Mouse (Mus musculus): ENCODE results near the gene Isg20l2. TPM values are rescaled to one million over a fixed set of nuclear protein-coding genes. Genes with fewer than 3 reads are reported as not detected.
A peak's percentile ranks its signal among the peaks of the same experiment; 100 is the strongest.

The Isg20l2 gene
- polyA plus RNA-seq, 1 experiment from 2014 or later = 18.5 TPM

- H3K9me3 ChIP-seq (ENCODE audit: control insufficient read depth, low read length) = no peaks in the 10 kb centered on the region
- peak overlapping the region; percentile 63 for H3K4me2 ChIP-seq (replicated peaks)
- peak overlapping the region; percentile 28 for H3K4me3 ChIP-seq (replicated peaks; ENCODE audit: low read length)
- WGBS = 5% methylated on average over 16 of the region's 16 CpGs
- H3K4me1 ChIP-seq (replicated peaks; ENCODE audit: control insufficient read depth, insufficient read depth, low read length) = peaks cover 64% of the 10 kb centered on the region
- DNase-seq (ENCODE audit: low spot score) = peak; percentile 39
- H3K27ac ChIP-seq = peak overlapping the region; percentile 17; the same call in 1 of the 2 replicates
- H3K36me3 ChIP-seq (replicated peaks; ENCODE audit: control insufficient read depth, insufficient read depth) = peaks cover 4% of the 10 kb centered on the region; the same call in 1 of the 2 replicates
- no peak for ATAC-seq (ENCODE audit: low FRiP score)
- no peaks in the 10 kb centered on the region for H3K27me3 ChIP-seq (ENCODE audit: control insufficient read depth, insufficient read depth, low read length)
- peak overlapping the region; percentile 49 for H3K9ac ChIP-seq
Observed at GRCm38 (mm10) chr3:87949266-87949954, 19.3 kb downstream of the Isg20l2 start.

GRCm38 (mm10) chr3:87949955-87950515 lies 19.9 kb downstream of the Isg20l2 start:
- no peak for DNase-seq (ENCODE audit: low spot score)
- Histone ChIP-seq H3K4me2 (replicated peaks) (peak overlapping the region; percentile 63), H3K9me3 (ENCODE audit: control insufficient read depth, low read length) (no peaks in the 10 kb centered on the region), H3K27ac (peak overlapping the region; percentile 14; the same call in 1 of the 2 replicates), H3K27me3 (ENCODE audit: control insufficient read depth, insufficient read depth, low read length) (no peaks in the 10 kb centered on the region), H3K4me3 (replicated peaks; ENCODE audit: low read length) (peak overlapping the region; percentile 12), H3K36me3 (replicated peaks; ENCODE audit: control insufficient read depth, insufficient read depth) (peaks cover 4% of the 10 kb centered on the region; the same call in 1 of the 2 replicates), H3K4me1 (replicated peaks; ENCODE audit: control insufficient read depth, insufficient read depth, low read length) (peaks cover 59% of the 10 kb centered on the region), H3K9ac (0 out of 2 replicates have a peak overlapping the region, but pooled peaks have one; percentile 49)
- WGBS = 7% methylated on average over 13 of the region's 13 CpGs
- ATAC-seq (ENCODE audit: low FRiP score) = no peak

GRCm38 (mm10) chr3:87951946-87952345 lies 21.8 kb downstream of the Isg20l2 start:
- peak overlapping the region; percentile 18 for H3K4me3 ChIP-seq (replicated peaks; ENCODE audit: low read length)

GRCm38 (mm10) chr3:87952440-87952839 lies 22.3 kb downstream of the Isg20l2 start:
- H3K4me3 ChIP-seq (replicated peaks; ENCODE audit: low read length) = peak overlapping the region; percentile 18
- peak overlapping the region; percentile 29; the same call in 1 of the 2 replicates for H3K9ac ChIP-seq
- WGBS = 4% methylated on average over 5 of the region's 5 CpGs
- H3K27ac ChIP-seq = peak overlapping the region; percentile 55; the same call in 1 of the 2 replicates
- ATAC-seq (ENCODE audit: low FRiP score) = peak; percentile 25; the same call in 1 of the 2 replicates
- H3K9me3 ChIP-seq (ENCODE audit: control insufficient read depth, low read length) = no peaks in the 10 kb centered on the region
- H3K27me3 ChIP-seq (ENCODE audit: control insufficient read depth, insufficient read depth, low read length) = no peaks in the 10 kb centered on the region
- peak; percentile 46 for DNase-seq (ENCODE audit: low spot score)
- H3K4me2 ChIP-seq (replicated peaks) = peak overlapping the region; percentile 45
- no peaks in the 10 kb centered on the region for H3K36me3 ChIP-seq (replicated peaks; ENCODE audit: control insufficient read depth, insufficient read depth)
- H3K4me1 ChIP-seq (replicated peaks; ENCODE audit: control insufficient read depth, insufficient read depth, low read length) = peaks cover 38% of the 10 kb centered on the region

More at GRCm38 (mm10) chr3:87951946-87952345, 21.8 kb downstream of the Isg20l2 start:
- Histone ChIP-seq H3K9me3 (ENCODE audit: control insufficient read depth, low read length) (no peaks in the 10 kb centered on the region), H3K27me3 (ENCODE audit: control insufficient read depth, insufficient read depth, low read length) (no peaks in the 10 kb centered on the region), H3K4me1 (replicated peaks; ENCODE audit: control insufficient read depth, insufficient read depth, low read length) (peaks cover 43% of the 10 kb centered on the region), H3K27ac (peak overlapping the region; percentile 55; the same call in 1 of the 2 replicates), H3K4me2 (replicated peaks) (peak overlapping the region; percentile 45), H3K9ac (peak overlapping the region; percentile 29; the same call in 1 of the 2 replicates), H3K36me3 (replicated peaks; ENCODE audit: control insufficient read depth, insufficient read depth) (no peaks in the 10 kb centered on the region)
- ATAC-seq (ENCODE audit: low FRiP score) (no peak), DNase-seq (ENCODE audit: low spot score) (no peak)
- WGBS = 12% methylated on average over 12 of the region's 12 CpGs

- Histone ChIP-seq H3K36me3 (replicated peaks; ENCODE audit: control insufficient read depth, insufficient read depth) (no peaks in the 10 kb centered on the region), H3K4me1 (replicated peaks; ENCODE audit: control insufficient read depth, insufficient read depth, low read length) (0 out of 2 replicates have a peak, but pooled peaks cover 3% of the 10 kb centered on the region), H3K9ac (no peak overlapping the region), H3K27me3 (ENCODE audit: control insufficient read depth, insufficient read depth, low read length) (no peaks in the 10 kb centered on the region), H3K4me2 (replicated peaks) (no peak overlapping the region), H3K4me3 (replicated peaks; ENCODE audit: low read length) (no peak overlapping the region), H3K9me3 (ENCODE audit: control insufficient read depth, low read length) (no peaks in the 10 kb centered on the region), H3K27ac (no peak overlapping the region)
- ATAC-seq (ENCODE audit: low FRiP score) = no peak
- DNase-seq (ENCODE audit: low spot score) = no peak
- 5% methylated on average over 1 of the region's 1 CpGs for WGBS
Observed at GRCm38 (mm10) chr3:87958056-87958455, 27.9 kb downstream of the Isg20l2 start.

GRCm38 (mm10) chr3:87958476-87958875 lies 28.4 kb downstream of the Isg20l2 start:
- DNase-seq (ENCODE audit: low spot score) (no peak), ATAC-seq (ENCODE audit: low FRiP score) (no peak)
- 6% methylated on average over 4 of the region's 4 CpGs for WGBS
- Histone ChIP-seq H3K4me2 (replicated peaks) (no peak overlapping the region), H3K27ac (no peak overlapping the region), H3K9me3 (ENCODE audit: control insufficient read depth, low read length) (no peaks in the 10 kb centered on the region), H3K4me3 (replicated peaks; ENCODE audit: low read length) (no peak overlapping the region), H3K36me3 (replicated peaks; ENCODE audit: control insufficient read depth, insufficient read depth) (no peaks in the 10 kb centered on the region), H3K27me3 (ENCODE audit: control insufficient read depth, insufficient read depth, low read length) (no peaks in the 10 kb centered on the region), H3K4me1 (replicated peaks; ENCODE audit: control insufficient read depth, insufficient read depth, low read length) (0 out of 2 replicates have a peak, but pooled peaks cover 3% of the 10 kb centered on the region), H3K9ac (no peak overlapping the region)

- 0 out of 2 replicates have a peak, but pooled peaks cover 3% of the 10 kb centered on the region for H3K4me1 ChIP-seq (replicated peaks; ENCODE audit: control insufficient read depth, insufficient read depth, low read length)
- no peaks in the 10 kb centered on the region for H3K27me3 ChIP-seq (ENCODE audit: control insufficient read depth, insufficient read depth, low read length)
- no peaks in the 10 kb centered on the region for H3K9me3 ChIP-seq (ENCODE audit: control insufficient read depth, low read length)
- ATAC-seq (ENCODE audit: low FRiP score) (no peak), DNase-seq (ENCODE audit: low spot score) (no peak)
- no peak overlapping the region for H3K4me2 ChIP-seq (replicated peaks)
- WGBS = 8% methylated on average over 1 of the region's 1 CpGs
- no peak overlapping the region for H3K4me3 ChIP-seq (replicated peaks; ENCODE audit: low read length)
- H3K9ac ChIP-seq = no peak overlapping the region
- no peak overlapping the region for H3K27ac ChIP-seq
- no peaks in the 10 kb centered on the region for H3K36me3 ChIP-seq (replicated peaks; ENCODE audit: control insufficient read depth, insufficient read depth)
Observed at GRCm38 (mm10) chr3:87958967-87959366, 28.9 kb downstream of the Isg20l2 start.

- no peaks in the 10 kb centered on the region for H3K27me3 ChIP-seq (ENCODE audit: control insufficient read depth, insufficient read depth, low read length)
- ATAC-seq (ENCODE audit: low FRiP score) (no peak), DNase-seq (ENCODE audit: low spot score) (no peak)
- H3K9me3 ChIP-seq (ENCODE audit: control insufficient read depth, low read length) = no peaks in the 10 kb centered on the region
- no peak overlapping the region for H3K4me2 ChIP-seq (replicated peaks)
- H3K36me3 ChIP-seq (replicated peaks; ENCODE audit: control insufficient read depth, insufficient read depth) = no peaks in the 10 kb centered on the region
- no peak overlapping the region for H3K4me3 ChIP-seq (replicated peaks; ENCODE audit: low read length)
- WGBS = 35% methylated on average over 7 of the region's 7 CpGs
- H3K27ac ChIP-seq = no peak overlapping the region
- H3K4me1 ChIP-seq (replicated peaks; ENCODE audit: control insufficient read depth, insufficient read depth, low read length) = 0 out of 2 replicates have a peak, but pooled peaks cover 3% of the 10 kb centered on the region
- no peak overlapping the region for H3K9ac ChIP-seq
Observed at GRCm38 (mm10) chr3:87959371-87959770, 29.3 kb downstream of the Isg20l2 start.

GRCm38 (mm10) chr3:87960191-87960585 lies 30.1 kb downstream of the Isg20l2 start:
- peak overlapping the region; percentile 35 for H3K4me3 ChIP-seq (replicated peaks; ENCODE audit: low read length)
- H3K4me2 ChIP-seq (replicated peaks) = peak overlapping the region; percentile 68
- no peak for ATAC-seq (ENCODE audit: low FRiP score)
- WGBS = 3% methylated on average over 10 of the region's 10 CpGs
- H3K27ac ChIP-seq = peak overlapping the region; percentile 84
- H3K27me3 ChIP-seq (ENCODE audit: control insufficient read depth, insufficient read depth, low read length) = no peaks in the 10 kb centered on the region
- H3K4me1 ChIP-seq (replicated peaks; ENCODE audit: control insufficient read depth, insufficient read depth, low read length) = 0 out of 2 replicates have a peak, but pooled peaks cover 3% of the 10 kb centered on the region
- no peaks in the 10 kb centered on the region for H3K9me3 ChIP-seq (ENCODE audit: control insufficient read depth, low read length)
- H3K9ac ChIP-seq = peak overlapping the region; percentile 62
- DNase-seq (ENCODE audit: low spot score) = no peak
- no peaks in the 10 kb centered on the region for H3K36me3 ChIP-seq (replicated peaks; ENCODE audit: control insufficient read depth, insufficient read depth)

All from hindbrain, embryonic 14.5 days (tissue).